Mouse (Mus musculus): ENCODE measurements around the gene Ggt5. TPM values are rescaled to one million over a fixed set of nuclear protein-coding genes. Genes with fewer than 3 reads are reported as not detected.

Ggt5 gene
- polyA plus RNA-seq, 1 experiment from 2014 or later: 8.6 TPM

- WGBS: 58% methylated on average over 9 of the region's 9 CpGs
- ATAC-seq: peak; percentile 46; the same call in 1 of the 2 replicates
- H3K27me3 ChIP-seq (replicated peaks; ENCODE audit: control insufficient read depth, insufficient read depth, low read length): peaks cover 20% of the 10 kb centered on the region
- H3K4me3 ChIP-seq (ENCODE audit: low read length): no peak overlapping the region
- H3K9ac ChIP-seq (ENCODE audit: low read depth, low read length): no peak overlapping the region; the same call in 1 of the 2 replicates
- H3K4me2 ChIP-seq (ENCODE audit: low read depth, low read length): no peak overlapping the region
- peaks cover 22% of the 10 kb centered on the region for H3K4me1 ChIP-seq (ENCODE audit: control insufficient read depth, insufficient read depth, low read length)
- no peaks in the 10 kb centered on the region for H3K36me3 ChIP-seq (ENCODE audit: control insufficient read depth, insufficient read depth, low read length)
- H3K27ac ChIP-seq (ENCODE audit: low read length): no peak overlapping the region
- no peaks in the 10 kb centered on the region for H3K9me3 ChIP-seq (ENCODE audit: control insufficient read depth, low read length)
Observed at GRCm38 (mm10) chr10:75556026-75556425, 33.1 kb upstream of the Ggt5 start.

GRCm38 (mm10) chr10:75558515-75558914 lies 30.6 kb upstream of the Ggt5 start:
- H3K4me3 ChIP-seq (ENCODE audit: low read length): no peak overlapping the region
- peaks cover 20% of the 10 kb centered on the region for H3K4me1 ChIP-seq (ENCODE audit: control insufficient read depth, insufficient read depth, low read length)
- WGBS: 38% methylated on average over 3 of the region's 3 CpGs

GRCm38 (mm10) chr10:75559041-75559675 lies 30.0 kb upstream of the Ggt5 start:
- peaks cover 21% of the 10 kb centered on the region for H3K27me3 ChIP-seq (replicated peaks; ENCODE audit: control insufficient read depth, insufficient read depth, low read length)
- H3K27ac ChIP-seq (ENCODE audit: low read length): no peak overlapping the region
- peaks cover 23% of the 10 kb centered on the region for H3K4me1 ChIP-seq (ENCODE audit: control insufficient read depth, insufficient read depth, low read length)
- H3K9ac ChIP-seq (ENCODE audit: low read depth, low read length): peak overlapping the region; percentile 72
- peak overlapping the region; percentile 68 for H3K4me3 ChIP-seq (ENCODE audit: low read length)
- H3K4me2 ChIP-seq (ENCODE audit: low read depth, low read length): peak overlapping the region; percentile 99
- ATAC-seq: no peak
- H3K9me3 ChIP-seq (ENCODE audit: control insufficient read depth, low read length): no peaks in the 10 kb centered on the region
- WGBS: 5% methylated on average over 14 of the region's 14 CpGs
- H3K36me3 ChIP-seq (ENCODE audit: control insufficient read depth, insufficient read depth, low read length): no peaks in the 10 kb centered on the region

More at GRCm38 (mm10) chr10:75558515-75558914, 30.6 kb upstream of the Ggt5 start:
- Histone ChIP-seq H3K36me3 (ENCODE audit: control insufficient read depth, insufficient read depth, low read length) (no peaks in the 10 kb centered on the region), H3K9me3 (ENCODE audit: control insufficient read depth, low read length) (no peaks in the 10 kb centered on the region), H3K4me2 (ENCODE audit: low read depth, low read length) (no peak overlapping the region), H3K9ac (ENCODE audit: low read depth, low read length) (no peak overlapping the region), H3K27ac (ENCODE audit: low read length) (no peak overlapping the region), H3K27me3 (replicated peaks; ENCODE audit: control insufficient read depth, insufficient read depth, low read length) (peaks cover 21% of the 10 kb centered on the region)
- no peak for ATAC-seq

GRCm38 (mm10) chr10:75559676-75560548 lies 29.2 kb upstream of the Ggt5 start, which contains the start of gene Lrrc75b:
Gene Lrrc75b (minus strand): TSS chr10:75560330.
- Histone ChIP-seq H3K27ac (ENCODE audit: low read length) (no peak within 1 kb of the TSS), H3K4me3 (ENCODE audit: low read length) (peak within 1 kb of the TSS; percentile 68), H3K4me1 (ENCODE audit: control insufficient read depth, insufficient read depth, low read length) (peaks cover 23% of the 10 kb centered on the region), H3K9ac (ENCODE audit: low read depth, low read length) (peak within 1 kb of the TSS; percentile 72), H3K36me3 (ENCODE audit: control insufficient read depth, insufficient read depth, low read length) (no peaks in the 10 kb centered on the region), H3K27me3 (replicated peaks; ENCODE audit: control insufficient read depth, insufficient read depth, low read length) (peaks cover 21% of the 10 kb centered on the region), H3K4me2 (ENCODE audit: low read depth, low read length) (peak within 1 kb of the TSS; percentile 99), H3K9me3 (ENCODE audit: control insufficient read depth, low read length) (no peaks in the 10 kb centered on the region)
- ATAC-seq: peak; percentile 21
- 2% methylated on average over 71 of the region's 75 CpGs for WGBS

- H3K27me3 ChIP-seq (replicated peaks; ENCODE audit: control insufficient read depth, insufficient read depth, low read length): peaks cover 21% of the 10 kb centered on the region
- peak overlapping the region; percentile 72; the same call in 1 of the 2 replicates for H3K9ac ChIP-seq (ENCODE audit: low read depth, low read length)
- no peaks in the 10 kb centered on the region for H3K9me3 ChIP-seq (ENCODE audit: control insufficient read depth, low read length)
- peak overlapping the region; percentile 99 for H3K4me2 ChIP-seq (ENCODE audit: low read depth, low read length)
- ATAC-seq: no peak
- H3K27ac ChIP-seq (ENCODE audit: low read length): no peak overlapping the region
- WGBS: 26% methylated on average over 6 of the region's 6 CpGs
- H3K4me3 ChIP-seq (ENCODE audit: low read length): peak overlapping the region; percentile 68
- peaks cover 23% of the 10 kb centered on the region for H3K4me1 ChIP-seq (ENCODE audit: control insufficient read depth, insufficient read depth, low read length)
- H3K36me3 ChIP-seq (ENCODE audit: control insufficient read depth, insufficient read depth, low read length): no peaks in the 10 kb centered on the region
Observed at GRCm38 (mm10) chr10:75560549-75560899, 28.6 kb upstream of the Ggt5 start.

GRCm38 (mm10) chr10:75561071-75561654 lies 28.0 kb upstream of the Ggt5 start, which contains the start of gene Ggt1:
Gene Ggt1 (plus strand): TSS chr10:75561604.
- Histone ChIP-seq H3K27ac (ENCODE audit: low read length) (no peak within 1 kb of the TSS), H3K36me3 (ENCODE audit: control insufficient read depth, insufficient read depth, low read length) (no peaks in the 10 kb centered on the region), H3K4me2 (ENCODE audit: low read depth, low read length) (peak within 1 kb of the TSS; percentile 99), H3K4me1 (ENCODE audit: control insufficient read depth, insufficient read depth, low read length) (peaks cover 24% of the 10 kb centered on the region), H3K27me3 (replicated peaks; ENCODE audit: control insufficient read depth, insufficient read depth, low read length) (peaks cover 21% of the 10 kb centered on the region), H3K4me3 (ENCODE audit: low read length) (peak within 1 kb of the TSS; percentile 68; the same call in 1 of the 2 replicates), H3K9me3 (ENCODE audit: control insufficient read depth, low read length) (no peaks in the 10 kb centered on the region), H3K9ac (ENCODE audit: low read depth, low read length) (no peak within 1 kb of the TSS)
- WGBS: 62% methylated on average over 10 of the region's 10 CpGs
- no peak for ATAC-seq

- no peak for ATAC-seq
- H3K4me1 ChIP-seq (ENCODE audit: control insufficient read depth, insufficient read depth, low read length): peaks cover 21% of the 10 kb centered on the region
- 81% methylated on average over 8 of the region's 8 CpGs for WGBS
Observed at GRCm38 (mm10) chr10:75562596-75562995, 26.5 kb upstream of the Ggt5 start.

GRCm38 (mm10) chr10:75564687-75565265 lies 24.4 kb upstream of the Ggt5 start:
- peaks cover 12% of the 10 kb centered on the region for H3K27me3 ChIP-seq (replicated peaks; ENCODE audit: control insufficient read depth, insufficient read depth, low read length)
- peak overlapping the region; percentile 29 for H3K4me3 ChIP-seq (ENCODE audit: low read length)
- H3K9me3 ChIP-seq (ENCODE audit: control insufficient read depth, low read length): no peaks in the 10 kb centered on the region
- ATAC-seq: no peak
- WGBS: 83% methylated on average over 12 of the region's 12 CpGs
- H3K27ac ChIP-seq (ENCODE audit: low read length): peak overlapping the region; percentile 92
- H3K4me1 ChIP-seq (ENCODE audit: control insufficient read depth, insufficient read depth, low read length): peaks cover 15% of the 10 kb centered on the region
- no peaks in the 10 kb centered on the region for H3K36me3 ChIP-seq (ENCODE audit: control insufficient read depth, insufficient read depth, low read length)
- peak overlapping the region; percentile 62 for H3K9ac ChIP-seq (ENCODE audit: low read depth, low read length)
- peak overlapping the region; percentile 34 for H3K4me2 ChIP-seq (ENCODE audit: low read depth, low read length)

More at GRCm38 (mm10) chr10:75562596-75562995, 26.5 kb upstream of the Ggt5 start:
- Histone ChIP-seq H3K9ac (ENCODE audit: low read depth, low read length) (no peak overlapping the region), H3K36me3 (ENCODE audit: control insufficient read depth, insufficient read depth, low read length) (no peaks in the 10 kb centered on the region), H3K4me2 (ENCODE audit: low read depth, low read length) (no peak overlapping the region), H3K27me3 (replicated peaks; ENCODE audit: control insufficient read depth, insufficient read depth, low read length) (peaks cover 21% of the 10 kb centered on the region), H3K27ac (ENCODE audit: low read length) (no peak overlapping the region), H3K9me3 (ENCODE audit: control insufficient read depth, low read length) (no peaks in the 10 kb centered on the region), H3K4me3 (ENCODE audit: low read length) (no peak overlapping the region)

GRCm38 (mm10) chr10:75565436-75565835 lies 23.7 kb upstream of the Ggt5 start:
- H3K9ac ChIP-seq (ENCODE audit: low read depth, low read length): peak overlapping the region; percentile 62; the same call in 1 of the 2 replicates
- H3K36me3 ChIP-seq (ENCODE audit: control insufficient read depth, insufficient read depth, low read length): no peaks in the 10 kb centered on the region
- no peaks in the 10 kb centered on the region for H3K9me3 ChIP-seq (ENCODE audit: control insufficient read depth, low read length)
- peaks cover 6% of the 10 kb centered on the region for H3K27me3 ChIP-seq (replicated peaks; ENCODE audit: control insufficient read depth, insufficient read depth, low read length)
- H3K4me2 ChIP-seq (ENCODE audit: low read depth, low read length): peak overlapping the region; percentile 43
- WGBS: 47% methylated on average over 6 of the region's 6 CpGs
- H3K4me1 ChIP-seq (ENCODE audit: control insufficient read depth, insufficient read depth, low read length): peaks cover 11% of the 10 kb centered on the region
- peak; percentile 80 for ATAC-seq
- H3K27ac ChIP-seq (ENCODE audit: low read length): peak overlapping the region; percentile 92
- peak overlapping the region; percentile 29 for H3K4me3 ChIP-seq (ENCODE audit: low read length)
